Mouse (Mus musculus) cerebellum, postnatal 36 days (tissue): ENCODE measurements around the gene Zmynd11.

Experiments
- DNase-seq, 2 experiments: peaks; one replicate each; pipeline ENCODE4 v3.0.0; 2021 to 2022; ENCODE audit warnings: mixed read lengths in 2 of 2

Zmynd11 gene

GRCm38 (mm10) chr13:9713462-9714134, 51.5 kb downstream of the Zmynd11 start:
- DNase-seq, result no peak

- DNase-seq, result no peak
Measured at GRCm38 (mm10) chr13:9712971-9713370, 52.2 kb downstream of the Zmynd11 start.

- no peak for DNase-seq
Measured at GRCm38 (mm10) chr13:9712409-9712808, 52.7 kb downstream of the Zmynd11 start.

GRCm38 (mm10) chr13:9708433-9709240, 56.5 kb downstream of the Zmynd11 start:
- DNase-seq, result no peak

GRCm38 (mm10) chr13:9706720-9707119, 58.4 kb downstream of the Zmynd11 start:
- DNase-seq, result no peak

GRCm38 (mm10) chr13:9702615-9703235, 62.4 kb downstream of the Zmynd11 start:
- DNase-seq, result no peak

GRCm38 (mm10) chr13:9697340-9697739, 67.8 kb downstream of the Zmynd11 start:
- DNase-seq, result no peak

- no peak for DNase-seq
Measured at GRCm38 (mm10) chr13:9695809-9696208, 69.3 kb downstream of the Zmynd11 start.

- no peak for DNase-seq
Measured at GRCm38 (mm10) chr13:9695403-9695802, 69.7 kb downstream of the Zmynd11 start.

- no peak for DNase-seq
Measured at GRCm38 (mm10) chr13:9694651-9695050, 70.5 kb downstream of the Zmynd11 start.

GRCm38 (mm10) chr13:9692876-9693275, 72.3 kb downstream of the Zmynd11 start:
- DNase-seq, result no peak

GRCm38 (mm10) chr13:9689366-9689765, 75.8 kb downstream of the Zmynd11 start:
- DNase-seq, result no peak

- DNase-seq, result peak; percentile 57 to 62
Measured at GRCm38 (mm10) chr13:9686765-9687164, 78.4 kb downstream of the Zmynd11 start.

GRCm38 (mm10) chr13:9686261-9686660, 78.9 kb downstream of the Zmynd11 start:
- DNase-seq, result peak; percentile 26 to 33

- DNase-seq, result peak; percentile 54 to 62
Measured at GRCm38 (mm10) chr13:9684153-9684923, 80.8 kb downstream of the Zmynd11 start.

GRCm38 (mm10) chr13:9683280-9683679, 81.8 kb downstream of the Zmynd11 start:
- no peak for DNase-seq

GRCm38 (mm10) chr13:9681492-9681891, 83.6 kb downstream of the Zmynd11 start:
- no peak for DNase-seq

- DNase-seq, result no peak
Measured at GRCm38 (mm10) chr13:9674126-9674525, 91.0 kb downstream of the Zmynd11 start.

GRCm38 (mm10) chr13:9669246-9669645, 95.9 kb downstream of the Zmynd11 start:
- no peak for DNase-seq

GRCm38 (mm10) chr13:9667954-9668496, 97.1 kb downstream of the Zmynd11 start:
- DNase-seq, result no peak

GRCm38 (mm10) chr13:9663593-9663992, 101.5 kb downstream of the Zmynd11 start:
- no peak for DNase-seq

GRCm38 (mm10) chr13:9660711-9661110, 104.4 kb downstream of the Zmynd11 start:
- no peak for DNase-seq

- no peak for DNase-seq
Measured at GRCm38 (mm10) chr13:9656613-9657012, 108.5 kb downstream of the Zmynd11 start.
